Mouse (Mus musculus) neural tube, embryonic 11.5 days (tissue): Measurements from ENCODE around the gene Tspan10. TPM values are rescaled to one million over a fixed set of nuclear protein-coding genes. Genes with fewer than 3 reads are reported as not detected.
"Not testable (repeated sequence)": the region's sequence is repeated elsewhere in the genome, so short reads cannot be mapped to it uniquely, and the experiment has no call there.

Experiments used
- ATAC-seq: fragments of 200-750 bp; cut with Nextera tagmentation; 2 replicates; pipeline ENCODE4 v1.8.0; 2017; ENCODE audit warnings: moderate number of reproducible peaks, mild to moderate bottlenecking, moderate TSS enrichment, moderate library complexity; ENCODE audit not compliant: insufficient read depth, low FRiP score, low TSS enrichment
- DNase-seq: peaks from one replicate; pipeline ENCODE4 v3.0.0-alpha.2; 2015; ENCODE audit warnings: low spot score
- H3K27ac ChIP-seq: fragments of 300-500 bp; sonication (generic); 2 replicates; pipeline ENCODE4 v1.5.1; 2014; ENCODE audit warnings: low read depth, mild to moderate bottlenecking, low read length
- H3K27me3 ChIP-seq: fragments of 300-500 bp; sonication (generic); 2 replicates; pipeline ENCODE4 v1.6.1; 2014; ENCODE audit warnings: mild to moderate bottlenecking, low read length, mixed read lengths; ENCODE audit not compliant: control insufficient read depth, insufficient read depth
- H3K36me3 ChIP-seq: fragments of 300-500 bp; sonication (generic); 2 replicates; pipeline ENCODE4 v1.6.1; 2014; ENCODE audit warnings: mild to moderate bottlenecking, low read length, moderate library complexity, mixed read lengths; ENCODE audit not compliant: control insufficient read depth, insufficient read depth
- H3K4me1 ChIP-seq: fragments of 300-500 bp; sonication (generic); 2 replicates; pipeline ENCODE4 v1.6.1; 2014; ENCODE audit warnings: low read length, mixed read lengths; ENCODE audit not compliant: control insufficient read depth, insufficient read depth
- H3K4me2 ChIP-seq: fragments of 300-500 bp; sonication (generic); 2 replicates; pipeline ENCODE4 v1.6.1; 2014; ENCODE audit warnings: low read depth, mild to moderate bottlenecking, moderate library complexity
- H3K4me3 ChIP-seq: fragments of 300-500 bp; sonication (generic); 2 replicates; pipeline ENCODE4 v1.5.1; 2014; ENCODE audit warnings: low read depth, low read length
- H3K9ac ChIP-seq: fragments of 300-500 bp; sonication (generic); 2 replicates; pipeline ENCODE4 v1.6.1; 2014; ENCODE audit warnings: mild to moderate bottlenecking, low read length
- H3K9me3 ChIP-seq: fragments of 300-500 bp; sonication (generic); 2 replicates; pipeline ENCODE4 v1.6.1; 2016; ENCODE audit warnings: low read length; ENCODE audit not compliant: control insufficient read depth
- WGBS: fragments of 180-500 bp; shearing (Covaris S2); extraction: QIAGEN DNeasy Blood & Tissue Kit; methylation state at CpG from one replicate; pipeline ENCODE4 v1.1.7; 2014; 5-methylcytosine and 5-hydroxymethylcytosine counted together
- polyA plus RNA-seq: library from polyadenylated mRNA; unstranded; fragments of >200 nt; fragmentation: Nextera tagmentation; extraction: Ambion mirVana; gene quantifications from 2 replicates; pipeline ENCODE4 v1.2.1, GENCODE M21; 2014

Tspan10 gene
- polyA plus RNA-seq: not detected in 2 replicates

- ATAC-seq (no peak), DNase-seq (no peak)
- Histone ChIP-seq H3K9ac (no peak within 1 kb of the TSS), H3K9me3 (no peaks in the 10 kb centered on the region), H3K4me3 (no peak within 1 kb of the TSS), H3K4me2 (no peak within 1 kb of the TSS), H3K27ac (no peak within 1 kb of the TSS), H3K27me3 (no peaks in the 10 kb centered on the region), H3K4me1 (no peaks in the 10 kb centered on the region), H3K36me3 (no peaks in the 10 kb centered on the region)
- 82% methylated on average over 3 of the region's 3 CpGs for WGBS
These were observed at the start of gene Tspan10 for GRCm38 (mm10) chr11:120442344-120442743. TSS of gene Tspan10 (plus strand) at chr11:120442644.

- no peaks in the 10 kb centered on the region for H3K4me1 ChIP-seq
- H3K4me2 ChIP-seq: no peak overlapping the region
- H3K27me3 ChIP-seq: no peaks in the 10 kb centered on the region
- H3K36me3 ChIP-seq: peaks cover 5% of the 10 kb centered on the region
- DNase-seq (no peak), ATAC-seq (no peak)
- no peak overlapping the region for H3K4me3 ChIP-seq
- WGBS: 84% methylated on average over 4 of the region's 4 CpGs
- H3K27ac ChIP-seq: no peak overlapping the region
- H3K9me3 ChIP-seq: no peaks in the 10 kb centered on the region
- H3K9ac ChIP-seq: no peak overlapping the region
These were observed 46.8 kb upstream of the Tspan10 start for GRCm38 (mm10) chr11:120395661-120396060.

- 66% methylated on average over 2 of the region's 2 CpGs for WGBS
- Histone ChIP-seq H3K4me3 (no peak overlapping the region), H3K9me3 (no peaks in the 10 kb centered on the region), H3K4me1 (no peaks in the 10 kb centered on the region), H3K27me3 (no peaks in the 10 kb centered on the region), H3K36me3 (peaks cover 7% of the 10 kb centered on the region), H3K27ac (no peak overlapping the region), H3K9ac (no peak overlapping the region), H3K4me2 (no peak overlapping the region)
- no peak for DNase-seq
- no peak for ATAC-seq
These were observed 44.8 kb upstream of the Tspan10 start for GRCm38 (mm10) chr11:120397602-120398001.

GRCm38 (mm10) chr11:120399319-120399718 is 43.1 kb upstream of the Tspan10 start:
- H3K27ac ChIP-seq: no peak overlapping the region
- H3K4me3 ChIP-seq: no peak overlapping the region
- WGBS: 94% methylated on average over 2 of the region's 2 CpGs
- H3K9ac ChIP-seq: no peak overlapping the region
- H3K9me3 ChIP-seq: no peaks in the 10 kb centered on the region
- DNase-seq: no peak
- H3K4me2 ChIP-seq: no peak overlapping the region
- no peaks in the 10 kb centered on the region for H3K4me1 ChIP-seq
- H3K27me3 ChIP-seq: no peaks in the 10 kb centered on the region
- no peak for ATAC-seq
- peaks cover 13% of the 10 kb centered on the region for H3K36me3 ChIP-seq

GRCm38 (mm10) chr11:120404814-120405213 is 37.6 kb upstream of the Tspan10 start:
- peaks cover 26% of the 10 kb centered on the region for H3K36me3 ChIP-seq

GRCm38 (mm10) chr11:120405867-120406266 is 36.6 kb upstream of the Tspan10 start:
- H3K36me3 ChIP-seq: peaks cover 34% of the 10 kb centered on the region
- no peak for ATAC-seq
- no peaks in the 10 kb centered on the region for H3K4me1 ChIP-seq
- H3K9me3 ChIP-seq: no peaks in the 10 kb centered on the region
- H3K9ac ChIP-seq: no peak overlapping the region
- H3K4me2 ChIP-seq: no peak overlapping the region
- H3K4me3 ChIP-seq: no peak overlapping the region
- DNase-seq: no peak
- H3K27ac ChIP-seq: no peak overlapping the region
- no peaks in the 10 kb centered on the region for H3K27me3 ChIP-seq
- whole genome bisulfite sequencing: 97% methylated on average over 3 of the region's 3 CpGs

More at GRCm38 (mm10) chr11:120404814-120405213, 37.6 kb upstream of the Tspan10 start:
- H3K4me1 ChIP-seq: no peaks in the 10 kb centered on the region
- DNase-seq (no peak), ATAC-seq (no peak)
- no peak overlapping the region for H3K9ac ChIP-seq
- H3K27ac ChIP-seq: no peak overlapping the region
- WGBS: 96% methylated on average over 1 of the region's 1 CpGs
- H3K4me3 ChIP-seq: no peak overlapping the region
- no peak overlapping the region for H3K4me2 ChIP-seq
- H3K27me3 ChIP-seq: no peaks in the 10 kb centered on the region
- no peaks in the 10 kb centered on the region for H3K9me3 ChIP-seq

GRCm38 (mm10) chr11:120406445-120406844 is 36.0 kb upstream of the Tspan10 start:
- no peak overlapping the region for H3K9ac ChIP-seq
- WGBS: 90% methylated on average over 1 of the region's 1 CpGs
- ATAC-seq (no peak), DNase-seq (no peak)
- H3K4me2 ChIP-seq: no peak overlapping the region
- H3K9me3 ChIP-seq: no peaks in the 10 kb centered on the region
- H3K36me3 ChIP-seq: peaks cover 37% of the 10 kb centered on the region
- no peaks in the 10 kb centered on the region for H3K4me1 ChIP-seq
- H3K27me3 ChIP-seq: no peaks in the 10 kb centered on the region
- H3K4me3 ChIP-seq: no peak overlapping the region
- H3K27ac ChIP-seq: no peak overlapping the region

GRCm38 (mm10) chr11:120413621-120414020 is 28.8 kb upstream of the Tspan10 start:
- not testable (repeated sequence) for ATAC-seq, H3K27ac ChIP-seq, H3K4me3 ChIP-seq, H3K27me3 ChIP-seq, H3K9ac ChIP-seq, DNase-seq, H3K9me3 ChIP-seq, H3K4me1 ChIP-seq, H3K4me2 ChIP-seq
- H3K36me3 ChIP-seq: peaks cover 44% of the 10 kb centered on the region
- WGBS: 95% methylated on average over 7 of the region's 10 CpGs

- no peak overlapping the region for H3K27ac ChIP-seq
- no peak for ATAC-seq
- no peak for DNase-seq
- H3K4me1 ChIP-seq: no peaks in the 10 kb centered on the region
- WGBS: 89% methylated on average over 7 of the region's 7 CpGs
- no peak overlapping the region for H3K4me2 ChIP-seq
- no peak overlapping the region for H3K9ac ChIP-seq
- H3K36me3 ChIP-seq: peaks cover 26% of the 10 kb centered on the region
- H3K27me3 ChIP-seq: no peaks in the 10 kb centered on the region
- no peak overlapping the region for H3K4me3 ChIP-seq
- H3K9me3 ChIP-seq: no peaks in the 10 kb centered on the region
These were observed 24.6 kb upstream of the Tspan10 start for GRCm38 (mm10) chr11:120417852-120418251.
